Mouse (Mus musculus) layer of hippocampus, adult 18-20 months (tissue): ENCODE data around the gene Thtpa. TPM values are rescaled to one million over a fixed set of nuclear protein-coding genes. Genes with fewer than 3 reads are reported as not detected.
A peak's percentile ranks its signal among the peaks of the same experiment; 100 is the strongest.

Source experiments
- DNase-seq, 2 experiments: peaks; one replicate each; pipeline ENCODE4 v3.0.0; 2022; ENCODE audit warnings: low spot score in 2 of 2
- long read RNA-seq: library from polyadenylated mRNA; stranded (forward); transcript quantifications from one replicate; pipeline ENCODE4 v2.0.0, GENCODE M21; 2021
- total RNA-seq, 2 experiments: library from RNA; stranded (reverse); gene quantifications; 2 replicates each; pipeline ENCODE4 v1.2.3; 2021

The Thtpa gene
- total RNA-seq, result 10 to 100 TPM; 17.8 to 18.3 TPM
- long read RNA-seq, transcript Thtpa-201 (2 exons, 2,830 nt), result major isoform, 34 of 34 reads
- long read RNA-seq, partial matches to known transcripts, result 0 of 34 reads
- long read RNA-seq, other reads (novel, unspliced or antisense), result 0 of 34 reads

DNA sequence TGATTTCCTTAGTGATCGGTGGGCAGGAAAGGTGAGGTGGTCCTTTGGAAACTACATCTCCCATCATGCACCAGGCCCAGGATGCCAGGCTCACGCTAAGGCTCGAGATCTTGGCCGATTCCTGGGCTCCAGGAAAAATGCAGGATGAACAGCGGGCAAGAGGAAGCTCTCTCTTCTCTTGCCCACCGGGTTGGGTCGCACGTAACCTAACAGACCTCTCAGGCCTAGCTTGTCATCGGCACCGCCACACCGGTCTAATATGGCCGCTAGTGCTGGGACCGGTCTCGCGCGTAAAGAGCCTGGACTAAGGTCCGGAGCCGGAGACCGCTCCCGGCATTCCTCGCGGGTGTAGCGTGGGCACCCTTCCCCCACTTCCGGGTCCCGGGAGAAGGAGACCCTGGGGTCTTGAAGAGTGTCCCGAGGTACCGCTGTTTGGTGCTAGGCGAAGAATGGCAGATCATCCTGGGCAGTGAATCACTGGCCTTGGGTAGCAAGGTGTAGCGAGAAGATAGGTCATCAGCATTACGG is at the start of gene Thtpa:
Gene Thtpa (plus strand): TSS at position 81 of the 528 bp plus-strand sequence.
- peak; percentile 75 to 83 for DNase-seq

DNA sequence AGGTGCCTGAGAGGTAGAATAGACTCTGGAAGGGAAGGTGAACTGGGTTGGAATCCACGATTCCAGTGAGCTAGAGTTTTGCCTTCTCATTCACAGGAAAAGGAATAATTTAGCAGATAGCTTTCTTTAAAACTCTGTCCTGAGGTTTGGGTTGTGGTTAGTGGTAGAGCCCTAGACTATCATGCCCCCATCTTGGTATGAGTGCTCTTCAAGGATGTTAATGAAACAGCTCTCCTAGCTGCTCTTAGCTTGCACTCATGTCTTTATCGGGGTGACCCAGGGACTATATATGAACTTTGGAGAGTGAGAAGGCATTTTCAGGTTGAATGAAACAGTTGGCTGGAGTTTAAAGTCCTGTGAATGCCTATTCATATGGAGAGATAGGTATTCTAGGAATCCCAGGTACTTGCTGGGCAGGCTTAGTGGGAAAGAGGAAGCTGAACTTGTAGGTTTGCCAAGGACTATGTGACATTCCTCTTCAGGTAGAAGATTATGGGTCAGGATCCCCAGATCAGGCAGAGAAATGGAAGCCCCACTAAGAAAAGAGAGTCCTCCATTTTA is 46.5 kb upstream of the Thtpa start:
- DNase-seq, result no peak

DNA sequence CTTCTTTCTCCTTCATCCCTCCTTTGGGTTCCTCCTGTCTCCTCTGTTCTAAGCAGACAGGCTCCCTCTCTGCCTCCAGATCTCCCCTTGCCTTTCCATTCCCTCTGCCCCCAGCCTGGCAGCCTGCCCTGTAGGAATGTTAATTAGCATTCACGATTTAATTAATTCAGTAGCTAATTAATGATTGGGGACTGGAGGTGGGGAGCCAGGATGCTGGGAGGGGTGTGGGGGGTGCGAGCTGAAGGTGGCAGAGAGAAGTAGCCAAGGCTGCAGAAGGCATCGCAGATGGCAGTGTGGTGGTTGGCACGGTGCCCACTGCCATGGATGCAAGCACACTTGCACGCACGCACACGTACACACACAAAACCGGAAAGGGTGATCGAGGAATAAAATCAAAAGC is 42.1 kb upstream of the Thtpa start:
- DNase-seq, result peak; percentile 82 to 94

DNA sequence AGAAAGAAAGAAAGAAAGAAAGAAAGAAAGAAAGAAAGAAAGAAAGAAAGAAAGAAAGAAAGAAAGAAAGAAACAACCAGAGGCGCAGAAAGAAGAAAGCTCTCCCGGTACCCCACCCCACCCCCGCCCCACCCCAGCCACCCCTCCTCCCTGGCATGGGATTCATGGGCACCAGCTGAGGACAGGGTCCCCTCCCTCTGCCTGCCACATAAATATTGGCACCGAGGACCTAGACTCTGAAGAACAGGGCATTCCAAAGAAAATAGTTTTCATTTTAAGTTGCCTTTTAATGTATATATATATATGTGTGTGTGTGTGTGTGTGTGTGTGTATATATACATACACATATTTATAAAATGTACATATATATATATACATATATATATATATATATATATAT is 41.5 kb upstream of the Thtpa start:
- no peak for DNase-seq

DNA sequence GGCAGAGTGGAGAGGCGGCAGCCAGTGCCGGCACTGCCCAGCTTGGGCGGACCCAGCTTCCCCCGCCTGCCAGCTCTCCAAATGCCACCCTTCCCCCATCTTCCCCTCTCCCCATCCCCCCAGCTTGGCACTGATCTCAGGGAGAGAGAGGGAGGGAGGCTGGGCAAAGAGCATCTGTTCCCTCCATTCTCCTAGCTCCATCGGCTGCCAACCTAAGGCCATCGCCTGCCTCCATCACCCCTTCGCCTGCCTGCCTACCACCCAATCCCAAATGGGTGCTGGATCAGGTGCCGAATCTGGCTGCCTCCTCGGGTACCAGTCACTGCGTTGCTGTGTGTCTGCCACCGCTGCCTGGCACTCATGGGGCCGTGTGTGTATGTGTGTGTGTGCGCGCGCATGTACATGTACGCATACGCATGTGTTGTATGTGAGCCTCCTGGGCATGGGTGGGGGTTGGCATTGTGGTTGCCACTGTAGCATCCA is 40.8 kb upstream of the Thtpa start:
- DNase-seq, result peak; percentile 84 to 89

DNA sequence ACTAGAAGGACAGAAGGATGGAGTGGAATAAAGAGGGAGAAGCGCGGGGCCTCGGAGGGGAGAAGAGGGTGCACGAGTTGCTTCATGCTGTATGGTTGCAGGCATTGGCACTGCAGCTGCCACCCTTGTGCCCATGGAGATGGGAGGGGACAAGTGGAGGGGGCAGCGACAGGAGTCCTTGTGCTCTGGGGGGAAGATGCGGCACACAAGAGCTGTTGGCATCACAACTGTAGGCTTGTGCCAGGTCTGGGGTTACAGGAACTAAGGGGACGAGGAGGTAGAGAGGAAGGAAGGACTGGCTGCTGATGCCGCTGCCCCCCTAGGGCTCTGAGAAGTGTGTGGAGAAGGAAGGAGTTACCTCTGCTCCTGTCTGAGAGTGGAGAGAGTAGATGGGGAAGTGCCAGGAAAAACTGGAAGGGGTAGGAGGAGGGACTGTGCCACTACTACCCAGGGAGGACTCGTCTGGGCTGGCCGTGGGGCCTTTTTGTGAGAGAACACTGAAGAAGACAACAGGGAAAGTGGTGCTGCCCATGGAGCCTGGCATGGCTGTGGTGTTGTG is 40.3 kb upstream of the Thtpa start:
- no peak for DNase-seq

DNA sequence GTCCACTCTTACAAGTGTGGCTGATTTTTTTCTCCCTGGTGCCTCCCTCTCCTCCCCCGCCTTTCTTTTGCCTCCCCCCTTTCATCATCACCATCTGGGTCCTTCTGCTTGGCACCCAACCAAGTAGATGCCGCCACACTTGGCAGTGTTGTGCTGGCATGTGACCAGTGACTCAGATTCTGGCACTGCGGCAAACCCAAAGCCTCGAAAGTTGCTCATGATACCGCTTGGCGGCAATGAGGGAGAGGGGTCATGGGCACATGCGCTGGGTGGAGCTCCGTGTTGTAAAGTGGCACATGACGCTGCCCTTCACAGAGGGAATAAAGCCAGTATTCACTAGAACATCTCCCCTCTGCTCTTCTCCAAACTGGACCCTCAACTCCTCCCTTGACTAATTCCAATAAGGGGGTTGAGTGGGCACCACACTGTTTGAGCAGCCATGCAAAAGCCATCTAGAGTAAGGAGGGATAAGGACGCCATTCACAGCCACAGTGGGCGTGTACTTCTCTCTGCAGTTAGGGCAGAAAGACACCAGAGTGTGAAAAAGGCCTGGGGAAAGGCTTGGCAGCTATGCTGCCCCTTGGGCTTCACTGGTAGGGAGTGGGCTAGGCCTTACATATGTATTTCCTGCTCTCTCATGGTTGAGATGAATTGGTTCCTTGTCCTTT is 39.3 kb upstream of the Thtpa start:
- DNase-seq, result peak; percentile 85 to 96

DNA sequence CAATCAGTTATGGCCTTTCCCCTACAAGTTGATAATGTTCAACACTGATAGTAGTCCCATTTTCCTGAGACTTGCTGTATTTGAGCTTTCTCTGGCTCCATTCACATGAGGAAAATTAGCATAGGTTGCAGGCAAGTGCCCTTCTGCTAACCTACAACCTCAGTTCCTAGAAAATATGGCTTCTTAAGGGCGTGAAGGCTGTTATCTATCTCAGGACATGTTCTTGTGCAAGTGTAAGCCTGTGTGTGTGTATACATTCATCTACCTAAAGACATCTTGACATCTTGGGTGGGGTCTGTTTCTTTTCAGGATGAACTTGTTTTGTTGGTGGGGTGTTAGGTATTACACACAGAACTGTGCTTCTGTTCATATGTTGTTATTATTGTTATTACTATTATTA is 35.6 kb upstream of the Thtpa start:
- DNase-seq, result no peak

DNA sequence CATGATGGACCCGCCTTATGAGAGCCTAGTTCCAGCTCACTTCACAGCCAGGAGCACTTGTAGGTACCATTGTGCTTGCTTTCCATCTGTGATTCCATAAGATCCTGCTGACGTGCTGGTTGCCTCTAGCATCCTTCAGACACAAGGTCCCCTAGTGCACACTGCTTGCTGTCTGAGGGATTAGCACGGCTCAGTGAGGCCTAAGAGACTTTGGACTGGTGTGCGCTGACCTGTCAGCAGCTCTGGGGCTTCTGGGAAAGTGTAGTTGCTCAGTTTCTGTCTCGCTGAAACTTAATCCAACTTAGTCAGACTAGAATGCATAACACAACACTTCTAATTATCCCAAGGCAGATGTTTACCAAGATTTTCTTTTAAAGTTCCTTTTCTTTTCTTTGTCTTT is 34.7 kb upstream of the Thtpa start:
- no peak for DNase-seq

DNA sequence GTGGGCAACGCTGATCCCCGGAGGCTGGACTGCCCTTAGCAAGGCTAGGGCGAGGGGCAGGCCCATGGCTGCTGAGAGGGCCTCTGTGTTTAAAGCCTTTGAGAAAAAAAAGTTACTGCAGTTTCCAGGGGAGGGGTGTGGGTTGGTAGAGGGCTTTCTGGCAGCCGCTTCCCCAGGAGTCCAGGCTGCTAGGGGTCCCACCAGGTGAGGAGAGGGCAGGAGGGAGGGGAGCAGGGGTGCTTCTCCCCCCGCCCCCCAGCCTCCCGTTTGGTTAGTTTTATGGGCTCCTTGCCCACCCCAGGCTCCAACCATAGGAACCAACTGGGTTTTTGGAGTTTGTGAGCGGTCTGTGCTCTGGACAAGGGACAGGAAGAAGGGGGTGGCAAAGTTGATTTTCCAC is 32.7 kb upstream of the Thtpa start:
- DNase-seq, result peak in 1 of 2 experiments; percentile 3

DNA sequence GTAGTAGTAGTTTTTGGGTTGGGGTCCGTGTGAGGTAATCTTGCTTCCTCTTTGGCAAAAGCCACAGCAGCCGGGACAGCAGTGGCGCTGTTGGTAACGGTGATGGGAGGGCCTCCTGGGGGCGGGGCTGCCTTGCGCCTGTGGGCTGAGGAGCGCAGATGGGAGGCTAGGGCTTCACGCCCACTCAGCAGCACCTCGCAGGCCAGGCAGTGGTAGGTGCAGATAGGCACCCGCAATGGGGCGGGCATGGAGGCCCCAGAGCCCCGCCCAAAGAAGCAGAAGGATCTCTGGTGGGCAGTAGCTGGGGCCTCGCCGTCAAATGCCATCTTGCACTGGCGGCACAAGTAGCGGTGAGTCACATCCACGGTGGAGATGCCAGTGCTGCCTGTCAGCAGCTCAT is 32.0 kb upstream of the Thtpa start:
- DNase-seq, result peak; percentile 51 to 74

DNA sequence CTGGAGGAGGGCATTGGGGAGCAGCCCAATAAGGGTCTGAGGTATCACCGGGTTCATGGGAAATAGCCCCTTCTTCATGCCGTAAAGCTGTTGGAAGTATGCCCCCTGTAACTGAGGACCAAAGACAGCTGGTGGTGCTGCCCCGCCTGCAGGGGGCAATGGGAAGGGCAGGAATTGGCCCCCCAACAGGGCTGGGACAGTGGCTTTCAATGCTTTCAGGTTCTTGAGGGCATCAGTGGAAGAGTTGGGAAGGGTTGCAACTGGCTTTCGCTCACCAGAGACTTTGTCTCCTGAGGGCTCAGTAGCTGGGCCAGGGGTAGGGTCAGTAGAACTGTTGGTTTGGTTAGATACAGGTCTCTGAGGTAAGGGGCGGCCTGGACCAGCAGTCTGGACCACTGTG is 31.5 kb upstream of the Thtpa start:
- peak; percentile 8 to 17 for DNase-seq

DNA sequence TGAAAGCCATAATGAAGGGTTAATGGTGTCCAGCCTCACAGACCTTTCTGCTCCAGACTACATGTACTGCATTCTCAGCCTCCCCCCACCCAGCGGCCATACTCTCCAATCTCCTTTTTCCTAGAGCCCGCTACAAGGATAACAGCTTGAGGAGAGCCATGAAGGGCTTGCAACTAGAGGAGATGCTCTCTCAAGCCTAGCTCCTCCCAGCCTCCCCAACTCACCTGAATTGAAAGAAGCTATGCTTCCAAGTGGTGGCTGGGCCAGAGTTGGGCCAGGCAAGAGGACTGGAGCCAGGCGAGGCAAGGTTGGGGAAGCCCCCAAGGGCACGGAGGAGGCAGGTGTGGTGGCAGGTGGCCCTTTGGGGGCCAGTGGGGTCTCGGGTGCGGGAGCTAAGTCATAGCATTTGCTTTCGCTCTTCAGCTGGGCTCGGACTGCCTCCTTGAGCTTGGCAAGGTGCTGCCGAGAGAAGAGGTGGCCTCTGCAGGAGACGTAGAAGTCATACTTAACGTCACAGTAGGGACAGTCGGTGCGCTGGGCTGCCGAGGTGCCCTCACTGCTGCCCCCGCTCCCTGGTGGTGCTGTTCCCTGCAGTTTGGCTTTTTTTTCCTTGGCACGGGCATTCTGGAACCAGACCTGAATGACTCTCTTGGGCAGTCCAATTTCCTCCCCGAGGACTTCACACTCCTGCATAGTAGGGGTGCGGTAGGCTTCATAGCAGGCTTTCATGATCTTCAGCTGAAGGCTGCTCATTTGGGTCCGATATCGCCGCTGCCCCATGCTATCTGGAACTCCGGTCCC is 30.8 kb upstream of the Thtpa start:
- DNase-seq, result no peak

DNA sequence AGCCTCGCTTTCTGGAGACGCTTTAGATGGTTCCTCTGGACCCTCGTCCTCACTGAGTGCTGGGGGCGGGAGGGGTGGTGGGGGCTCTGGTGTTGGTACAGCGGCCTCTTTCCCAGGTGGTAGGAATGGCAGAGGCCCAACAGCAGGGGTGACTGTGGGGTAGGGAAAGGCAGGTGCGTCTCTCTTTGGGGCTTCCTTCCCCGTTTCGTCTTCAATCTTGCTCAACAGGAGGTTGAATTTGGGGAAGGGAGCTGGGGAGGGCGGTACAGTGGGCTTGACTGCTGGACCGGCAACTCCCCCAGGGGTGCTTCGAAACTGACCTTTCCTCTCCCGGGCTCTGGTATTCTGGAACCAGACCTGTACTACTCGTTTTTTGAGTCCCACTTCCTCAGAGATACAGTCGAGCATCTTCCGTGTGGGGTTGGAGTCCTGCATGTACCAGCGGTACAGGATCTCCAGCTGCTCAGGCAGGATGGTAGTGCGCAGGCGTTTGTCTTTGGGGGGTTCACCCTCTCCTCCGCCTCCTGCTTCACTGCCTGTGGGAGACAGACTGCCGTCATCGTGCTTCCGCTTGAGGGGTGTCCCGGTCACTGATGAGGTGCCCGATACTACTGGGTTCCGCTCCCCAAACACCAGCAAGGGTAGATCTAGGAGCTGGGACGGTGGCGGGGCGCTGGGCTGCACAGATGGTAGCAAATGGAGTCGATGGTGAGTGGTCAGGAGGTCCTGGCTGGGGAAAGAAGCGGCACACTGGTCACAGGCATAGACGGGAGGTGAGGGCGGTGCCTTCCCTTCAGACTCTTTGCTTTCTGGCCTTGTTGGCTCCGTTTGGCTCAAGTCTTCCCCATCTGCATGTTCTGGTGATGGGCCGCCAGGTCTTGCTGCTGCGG is 29.9 kb upstream of the Thtpa start:
- no peak for DNase-seq

DNA sequence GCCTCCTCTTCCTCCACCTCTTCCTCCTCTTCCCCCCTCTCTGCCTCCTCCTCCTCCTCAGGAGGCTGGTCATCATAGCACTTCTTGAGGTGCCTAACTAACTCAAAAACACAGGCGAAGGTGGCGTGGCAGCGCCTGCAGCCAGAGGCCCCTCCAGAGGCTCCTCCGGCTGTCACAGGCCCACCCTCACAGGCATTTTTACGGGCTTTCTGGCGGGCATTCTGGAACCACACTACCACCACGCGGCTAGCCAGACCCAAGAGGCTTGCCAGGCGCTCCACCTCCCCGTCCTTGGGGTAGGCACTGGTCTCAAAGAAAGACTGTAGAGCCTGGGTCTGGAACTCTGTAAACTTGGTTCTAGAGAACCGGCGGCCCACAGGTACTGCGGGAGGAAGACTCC is 29.2 kb upstream of the Thtpa start:
- DNase-seq, result no peak

DNA sequence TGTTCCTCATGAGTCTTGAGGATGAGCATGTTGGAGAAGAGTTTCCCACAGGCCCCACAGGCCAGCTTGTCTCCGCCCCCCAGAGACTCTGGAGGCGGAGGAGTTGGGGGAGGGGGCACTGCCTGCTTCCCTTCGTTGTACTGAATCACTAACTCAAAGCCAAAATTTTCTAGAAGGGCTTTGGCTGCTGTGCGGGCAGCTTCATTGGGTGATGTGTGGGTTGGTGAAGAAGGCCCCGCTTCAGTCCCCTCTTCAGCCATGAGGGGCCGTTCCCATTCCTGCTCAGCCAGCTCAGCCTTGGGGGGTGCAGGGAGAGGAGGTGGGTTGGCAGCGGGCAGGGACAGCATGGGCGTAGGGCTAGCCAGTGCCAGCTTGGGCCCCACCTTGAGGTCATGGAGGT is 28.5 kb upstream of the Thtpa start:
- DNase-seq, result no peak

DNA sequence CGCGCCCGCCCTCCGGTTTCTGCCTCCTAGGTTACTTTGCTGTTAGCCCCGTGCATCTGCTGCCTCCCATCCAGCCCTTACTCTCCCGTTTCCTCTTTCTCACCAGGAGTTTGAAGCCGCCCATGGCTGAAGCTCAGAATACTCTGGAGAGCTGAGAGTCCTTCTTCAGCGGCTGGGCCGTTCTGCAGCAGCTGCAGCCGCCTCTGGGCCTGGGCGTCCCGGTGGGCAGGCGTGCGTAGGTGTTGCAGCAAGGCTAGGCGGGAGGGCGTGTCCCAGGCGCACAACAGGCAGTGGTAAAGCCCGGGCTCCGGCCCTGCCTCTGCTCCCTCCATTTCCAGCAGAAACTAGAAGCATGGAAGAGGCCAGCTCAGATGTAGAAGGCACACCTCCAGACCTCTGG is 22.8 kb upstream of the Thtpa start:
- no peak for DNase-seq

DNA sequence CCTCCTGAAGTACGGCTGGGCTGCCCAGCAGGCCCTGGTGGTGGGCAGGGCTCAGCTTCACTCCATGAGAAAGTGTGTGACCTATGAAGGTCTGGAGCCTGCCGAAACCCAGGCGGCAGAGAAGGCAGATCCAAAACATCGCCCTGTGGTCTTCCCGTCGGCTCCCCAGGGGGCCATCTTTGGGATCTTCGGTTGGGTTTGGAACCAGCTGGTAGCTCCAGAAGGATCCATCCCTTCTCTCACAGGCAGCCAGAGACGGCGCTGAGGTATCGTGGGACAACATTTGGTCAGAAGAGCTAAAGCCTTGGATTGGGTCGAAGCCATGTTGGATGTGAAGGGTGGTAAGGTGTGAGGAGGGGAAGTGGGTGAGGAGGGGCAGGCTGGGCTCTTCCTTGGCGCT is 20.2 kb upstream of the Thtpa start:
- no peak for DNase-seq

DNA sequence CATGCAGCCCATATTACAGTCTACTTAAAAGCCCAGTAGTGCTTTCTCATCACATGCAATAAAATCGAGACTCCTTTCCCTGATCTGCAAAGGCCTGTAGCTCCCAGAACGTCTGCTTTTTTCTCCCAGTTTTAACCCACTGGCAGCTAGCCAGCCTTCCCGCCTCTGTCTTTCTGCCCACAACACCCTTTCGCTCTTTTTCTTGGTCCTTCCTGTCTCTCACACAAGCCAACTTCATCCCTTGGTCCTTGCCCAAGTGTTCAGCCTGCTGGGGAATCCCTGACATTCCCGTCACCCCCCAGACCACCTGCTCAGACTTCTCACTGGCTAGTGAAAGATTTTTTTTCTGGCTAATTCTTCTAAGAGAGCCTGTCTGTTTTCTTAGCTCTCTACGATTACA is 18.4 kb upstream of the Thtpa start:
- DNase-seq, result peak in 1 of 2 experiments; percentile 70

DNA sequence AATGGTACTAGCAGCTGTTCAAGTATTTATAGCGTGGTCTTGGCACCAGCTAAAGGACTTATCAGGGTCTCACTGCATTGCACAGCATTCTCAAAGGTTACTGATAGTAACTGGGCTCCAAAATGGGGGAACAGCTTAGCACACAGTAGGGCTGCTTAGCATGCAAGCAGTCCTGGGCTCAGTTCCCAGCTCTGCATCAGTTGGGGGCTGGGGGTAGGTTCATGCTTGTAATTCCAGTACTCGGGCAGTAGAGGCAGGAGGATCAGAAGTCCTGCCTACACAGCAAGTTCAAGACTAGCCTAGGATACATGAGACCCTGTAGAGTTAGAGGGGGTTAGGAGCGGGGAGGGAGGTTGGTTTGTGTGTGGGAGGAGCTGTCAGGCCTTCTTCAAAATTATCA is 17.6 kb upstream of the Thtpa start:
- no peak for DNase-seq
